Mouse (Mus musculus): ENCODE data around the gene Prmt9. TPM values are rescaled to one million over a fixed set of nuclear protein-coding genes. Genes with fewer than 3 reads are reported as not detected.
A peak's percentile ranks its signal among the peaks of the same experiment; 100 is the strongest.

The Prmt9 gene
- total RNA-seq (2014; rRNA removed) (19.8 and 23.0 TPM in 2 replicates), polyA plus RNA-seq (2015; fragmentation: Nextera tagmentation; extraction: Ambion mirVana) (21.1 and 22.0 TPM in 2 replicates)

DNA sequence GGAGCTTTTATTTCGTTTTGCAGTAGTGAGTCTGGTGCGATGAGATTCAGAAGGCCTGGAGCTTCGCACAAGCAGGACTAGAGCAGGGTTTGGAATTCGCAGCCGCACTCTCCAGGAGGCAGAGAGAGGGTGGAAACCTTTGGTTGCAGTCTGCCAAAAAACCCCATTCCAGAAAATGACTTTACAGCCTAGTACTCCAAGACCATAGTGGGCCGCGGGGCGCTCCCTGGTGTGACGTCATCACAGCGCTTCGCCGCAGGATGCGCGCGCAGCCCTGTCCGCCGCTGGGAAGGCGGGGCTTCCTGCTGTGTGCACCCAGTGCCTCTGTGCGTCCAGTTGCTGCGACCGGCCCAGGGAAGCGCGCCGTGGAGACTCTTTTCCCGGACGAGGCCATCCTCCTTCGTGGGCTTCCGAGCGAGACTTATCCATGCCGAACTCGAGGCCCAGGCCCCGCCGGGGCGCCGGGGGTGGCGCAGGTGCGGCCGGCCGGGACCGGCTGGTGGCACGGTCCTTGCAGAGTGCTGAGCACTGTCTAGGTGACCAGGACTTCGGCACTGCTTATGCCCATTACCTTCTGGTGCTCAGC is at the start of gene Prmt9:
Gene Prmt9, plus strand, starts transcription at position 277 of the 586 bp plus-strand sequence.
- ATAC-seq, result peak; percentile 96

DNA sequence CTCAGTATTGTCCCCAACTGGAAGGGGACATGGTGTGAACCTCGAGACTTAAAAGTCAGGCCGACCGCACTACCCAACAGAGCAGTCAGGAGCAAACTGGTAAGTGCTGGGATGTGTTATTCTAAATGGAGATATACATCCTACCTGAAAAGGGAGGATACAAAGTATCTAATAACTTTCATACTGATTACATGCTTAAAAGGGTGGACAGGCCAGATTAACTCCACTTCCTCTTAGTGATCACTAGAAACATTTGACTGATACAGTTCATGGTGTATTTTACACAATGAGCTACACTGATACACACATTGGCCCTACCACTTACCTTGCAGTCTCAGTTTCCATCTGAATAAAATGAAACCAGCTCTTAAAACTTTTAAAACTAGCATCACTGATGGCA is 48.9 kb upstream of the Prmt9 start:
- no peak overlapping the region for H3K27ac ChIP-seq
- ATAC-seq, result no peak
- H3K9ac ChIP-seq (replicated peaks; ENCODE audit: low read length), result no peak overlapping the region
- no peak for TF ChIP-seq CTCF (IDR thresholded peaks at IDR 0.05; ENCODE audit: low read depth)
- H3K4me1 ChIP-seq (ENCODE audit: insufficient read depth, low read length), result no peaks in the 10 kb centered on the region
- H3K4me3 ChIP-seq (ENCODE audit: low read length), result no peak overlapping the region
- H3K27me3 ChIP-seq (ENCODE audit: insufficient read depth, low read length), result no peaks in the 10 kb centered on the region
- H3K4me2 ChIP-seq (ENCODE audit: low read depth, low read length), result no peak overlapping the region
- 95% methylated on average over 3 of the region's 3 CpGs for WGBS
- H3K9me3 ChIP-seq (ENCODE audit: low read length), result no peaks in the 10 kb centered on the region
- no peak for DNase-seq (ENCODE audit: low spot score)
- no peaks in the 10 kb centered on the region for H3K36me3 ChIP-seq (ENCODE audit: insufficient read depth, low read length)

More for the DNA sequence above, at the start of gene Prmt9:
- Histone ChIP-seq H3K36me3 (ENCODE audit: insufficient read depth, low read length) (no peaks in the 10 kb centered on the region; the same call in 1 of the 2 replicates), H3K4me2 (ENCODE audit: low read depth, low read length) (peak within 1 kb of the TSS; percentile 77), H3K27ac (peak within 1 kb of the TSS; percentile 93), H3K4me3 (ENCODE audit: low read length) (peak within 1 kb of the TSS; percentile 89), H3K4me1 (ENCODE audit: insufficient read depth, low read length) (no peaks in the 10 kb centered on the region), H3K27me3 (ENCODE audit: insufficient read depth, low read length) (no peaks in the 10 kb centered on the region), H3K9ac (replicated peaks; ENCODE audit: low read length) (peak within 1 kb of the TSS; percentile 92), H3K9me3 (ENCODE audit: low read length) (0 out of 2 replicates have a peak, but pooled peaks cover 3% of the 10 kb centered on the region)
- TF ChIP-seq CTCF (IDR thresholded peaks at IDR 0.05; ENCODE audit: low read depth), result no peak
- WGBS, result 2% methylated on average over 42 of the region's 42 CpGs
- peak; percentile 95 for DNase-seq (ENCODE audit: low spot score)

GRCm38 (mm10) chr8:77501131-77501530 is 48.1 kb upstream of the Prmt9 start:
- Histone ChIP-seq H3K4me2 (ENCODE audit: low read depth, low read length) (no peak overlapping the region), H3K4me3 (ENCODE audit: low read length) (no peak overlapping the region), H3K36me3 (ENCODE audit: insufficient read depth, low read length) (no peaks in the 10 kb centered on the region), H3K27me3 (ENCODE audit: insufficient read depth, low read length) (no peaks in the 10 kb centered on the region), H3K9me3 (ENCODE audit: low read length) (no peaks in the 10 kb centered on the region), H3K27ac (no peak overlapping the region), H3K9ac (replicated peaks; ENCODE audit: low read length) (no peak overlapping the region), H3K4me1 (ENCODE audit: insufficient read depth, low read length) (no peaks in the 10 kb centered on the region)
- DNase-seq (ENCODE audit: low spot score), result no peak
- no peak for ATAC-seq
- no peak for TF ChIP-seq CTCF (IDR thresholded peaks at IDR 0.05; ENCODE audit: low read depth)
- WGBS, result 87% methylated on average over 8 of the region's 8 CpGs

- 94% methylated on average over 6 of the region's 6 CpGs for WGBS
- Histone ChIP-seq H3K36me3 (ENCODE audit: insufficient read depth, low read length) (no peaks in the 10 kb centered on the region), H3K9me3 (ENCODE audit: low read length) (no peaks in the 10 kb centered on the region), H3K4me3 (ENCODE audit: low read length) (no peak overlapping the region), H3K4me1 (ENCODE audit: insufficient read depth, low read length) (no peaks in the 10 kb centered on the region), H3K9ac (replicated peaks; ENCODE audit: low read length) (no peak overlapping the region), H3K4me2 (ENCODE audit: low read depth, low read length) (no peak overlapping the region), H3K27ac (no peak overlapping the region), H3K27me3 (ENCODE audit: insufficient read depth, low read length) (no peaks in the 10 kb centered on the region)
- ATAC-seq (no peak), DNase-seq (ENCODE audit: low spot score) (no peak)
- TF ChIP-seq CTCF (IDR thresholded peaks at IDR 0.05; ENCODE audit: low read depth), result no peak
Measured at GRCm38 (mm10) chr8:77502547-77502946, 46.6 kb upstream of the Prmt9 start.

GRCm38 (mm10) chr8:77506539-77506938 is 42.7 kb upstream of the Prmt9 start:
- Histone ChIP-seq H3K36me3 (ENCODE audit: insufficient read depth, low read length) (no peaks in the 10 kb centered on the region), H3K4me2 (ENCODE audit: low read depth, low read length) (no peak overlapping the region), H3K9me3 (ENCODE audit: low read length) (no peaks in the 10 kb centered on the region), H3K9ac (replicated peaks; ENCODE audit: low read length) (no peak overlapping the region), H3K4me1 (ENCODE audit: insufficient read depth, low read length) (no peaks in the 10 kb centered on the region), H3K4me3 (ENCODE audit: low read length) (no peak overlapping the region), H3K27me3 (ENCODE audit: insufficient read depth, low read length) (no peaks in the 10 kb centered on the region), H3K27ac (no peak overlapping the region)
- no peak for TF ChIP-seq CTCF (IDR thresholded peaks at IDR 0.05; ENCODE audit: low read depth)
- DNase-seq (ENCODE audit: low spot score), result no peak
- no peak for ATAC-seq
- 81% methylated on average over 7 of the region's 7 CpGs for WGBS

- 76% methylated on average over 10 of the region's 10 CpGs for WGBS
- TF ChIP-seq CTCF (IDR thresholded peaks at IDR 0.05; ENCODE audit: low read depth), result no peak
- Histone ChIP-seq H3K27me3 (ENCODE audit: insufficient read depth, low read length) (no peaks in the 10 kb centered on the region), H3K4me3 (ENCODE audit: low read length) (no peak overlapping the region), H3K4me1 (ENCODE audit: insufficient read depth, low read length) (no peaks in the 10 kb centered on the region), H3K4me2 (ENCODE audit: low read depth, low read length) (no peak overlapping the region), H3K27ac (no peak overlapping the region), H3K9me3 (ENCODE audit: low read length) (no peaks in the 10 kb centered on the region), H3K9ac (replicated peaks; ENCODE audit: low read length) (no peak overlapping the region), H3K36me3 (ENCODE audit: insufficient read depth, low read length) (no peaks in the 10 kb centered on the region)
- DNase-seq (ENCODE audit: low spot score) (no peak), ATAC-seq (no peak)
Measured at GRCm38 (mm10) chr8:77507510-77508035, 41.6 kb upstream of the Prmt9 start.

- no peak overlapping the region for H3K4me3 ChIP-seq (ENCODE audit: low read length)
- H3K9ac ChIP-seq (replicated peaks; ENCODE audit: low read length), result no peak overlapping the region
- TF ChIP-seq CTCF (IDR thresholded peaks at IDR 0.05; ENCODE audit: low read depth), result no peak
- no peaks in the 10 kb centered on the region for H3K36me3 ChIP-seq (ENCODE audit: insufficient read depth, low read length)
- no peaks in the 10 kb centered on the region for H3K9me3 ChIP-seq (ENCODE audit: low read length)
- DNase-seq (ENCODE audit: low spot score), result no peak
- H3K4me2 ChIP-seq (ENCODE audit: low read depth, low read length), result no peak overlapping the region
- H3K27ac ChIP-seq, result no peak overlapping the region
- WGBS, result 94% methylated on average over 7 of the region's 7 CpGs
- no peaks in the 10 kb centered on the region for H3K4me1 ChIP-seq (ENCODE audit: insufficient read depth, low read length)
- no peaks in the 10 kb centered on the region for H3K27me3 ChIP-seq (ENCODE audit: insufficient read depth, low read length)
- ATAC-seq, result no peak
Measured at GRCm38 (mm10) chr8:77509044-77509443, 40.2 kb upstream of the Prmt9 start.
